Mouse (Mus musculus) urinary bladder, postnatal 4 days (tissue): ENCODE measurements around the gene Lancl1.

Experiments used
- DNase-seq, 2 experiments: peaks; one replicate each; pipeline ENCODE4 v3.0.0; 2021 to 2022; ENCODE audit warnings: low spot score in 2 of 2

Lancl1 gene

DNA sequence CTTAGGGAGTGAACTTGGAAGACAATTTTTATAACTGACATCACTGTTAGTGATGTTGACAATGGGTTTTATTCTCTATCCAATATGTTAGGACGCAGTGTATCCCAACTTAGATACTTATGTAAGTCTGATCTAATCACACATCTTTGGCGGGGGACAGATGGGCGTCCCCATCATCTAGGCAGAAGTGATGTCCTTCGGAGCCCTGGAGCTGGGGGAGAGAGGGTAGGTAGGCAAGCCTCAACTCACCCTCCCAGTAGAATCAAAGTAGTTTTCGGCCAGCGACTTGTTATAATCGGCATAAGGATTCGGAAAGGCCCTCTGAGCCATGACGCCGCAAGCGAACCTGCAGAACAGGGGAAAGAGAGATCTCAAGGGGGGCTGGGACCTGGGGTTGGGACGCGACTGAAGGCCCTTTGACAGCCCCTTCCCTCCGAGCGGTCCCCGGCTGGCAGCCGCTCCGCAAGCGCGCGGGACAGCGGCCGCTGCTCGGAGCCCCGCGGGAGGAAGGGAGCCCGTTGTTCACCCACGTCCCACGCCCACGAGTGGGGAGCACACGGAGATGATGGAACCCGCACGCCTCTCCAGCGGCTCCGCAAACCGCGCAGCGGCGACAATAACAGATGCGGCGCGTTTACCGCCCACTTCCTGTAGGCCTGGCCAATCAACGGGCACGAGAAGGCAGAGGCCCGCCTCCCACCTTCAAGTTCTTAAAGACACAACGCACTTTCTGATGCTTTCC lies at the start of gene Lancl1:
Gene Lancl1 (minus strand): TSS at position 627 of the 742 bp plus-strand sequence.
- peak; percentile 80 to 87 for DNase-seq

- DNase-seq: no peak
These were observed 40.5 kb upstream of the Lancl1 start for GRCm38 (mm10) chr1:67079146-67079545.

GRCm38 (mm10) chr1:67078666-67079065 lies 40.0 kb upstream of the Lancl1 start:
- DNase-seq: no peak

DNA sequence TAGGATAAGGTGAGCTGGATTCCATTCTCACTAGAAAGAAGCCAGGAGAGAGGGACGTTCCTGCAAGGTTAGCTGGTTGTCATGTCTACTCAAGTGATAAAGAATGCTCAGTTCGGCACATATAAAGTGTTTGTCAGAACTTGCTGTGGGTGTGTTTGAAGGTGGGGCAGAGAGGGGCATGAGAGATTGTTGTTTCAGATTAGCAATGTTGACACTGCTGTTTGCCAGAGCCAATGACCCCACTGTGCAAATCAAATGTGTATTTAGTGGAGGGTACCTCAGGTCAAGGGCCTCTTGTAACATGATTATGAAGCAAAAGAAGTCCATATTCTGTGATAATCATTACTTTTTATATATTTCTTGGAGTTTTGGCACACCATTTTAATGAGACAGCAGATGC lies 39.1 kb upstream of the Lancl1 start:
- DNase-seq: no peak

GRCm38 (mm10) chr1:67067561-67067960 lies 28.9 kb upstream of the Lancl1 start:
- DNase-seq: no peak

DNA sequence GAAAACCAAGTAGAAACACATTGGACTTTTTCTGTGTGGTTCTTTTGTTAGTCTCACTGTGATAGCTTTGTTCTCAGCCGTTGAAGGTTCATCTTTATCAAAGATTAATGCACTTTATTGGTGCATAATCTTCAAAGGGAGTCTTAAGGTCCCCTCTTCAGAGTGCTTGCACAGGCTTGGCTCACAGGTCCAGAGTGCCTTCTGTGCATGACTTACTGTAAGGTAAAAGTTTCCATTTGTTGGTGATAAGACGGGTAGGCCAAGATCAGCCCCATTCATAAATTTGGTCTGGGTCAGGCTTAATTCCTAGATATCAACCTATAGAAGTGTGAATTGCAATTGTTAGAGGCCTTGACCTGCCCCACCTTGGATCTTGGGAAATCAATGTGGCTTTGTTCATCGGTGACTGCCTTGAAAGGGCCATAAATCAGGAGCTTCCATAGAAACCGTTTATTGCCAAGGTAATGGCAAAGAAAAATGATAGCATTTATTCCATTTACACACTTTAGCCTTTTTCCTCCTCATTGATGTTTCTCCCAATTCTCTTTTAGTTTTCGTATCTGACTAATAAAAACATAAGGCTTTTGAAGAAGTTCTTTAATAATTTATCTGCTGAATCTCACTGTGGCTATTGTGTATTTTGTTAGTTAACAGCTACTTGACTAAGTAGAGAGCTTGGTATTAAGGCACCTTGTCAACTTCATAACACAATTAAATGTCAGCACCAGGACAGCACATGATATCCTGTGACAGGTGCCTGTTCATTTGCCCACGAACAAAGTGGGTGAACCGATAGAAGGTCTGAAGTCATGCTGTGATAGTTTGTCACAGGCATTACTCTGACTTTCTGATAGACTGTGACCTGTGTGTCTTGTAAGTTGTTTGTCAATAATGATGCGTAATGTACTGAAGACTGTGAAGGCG lies 26.9 kb upstream of the Lancl1 start:
- DNase-seq: no peak

- DNase-seq: peak in 1 of 2 experiments; percentile 71
These were observed 22.9 kb upstream of the Lancl1 start for GRCm38 (mm10) chr1:67061456-67062085.

- no peak for DNase-seq
These were observed 17.1 kb upstream of the Lancl1 start for GRCm38 (mm10) chr1:67055816-67056215.

GRCm38 (mm10) chr1:67052721-67053120 lies 14.0 kb upstream of the Lancl1 start:
- no peak for DNase-seq

- DNase-seq: no peak
These were observed 10.9 kb upstream of the Lancl1 start for GRCm38 (mm10) chr1:67049600-67049999.

DNA sequence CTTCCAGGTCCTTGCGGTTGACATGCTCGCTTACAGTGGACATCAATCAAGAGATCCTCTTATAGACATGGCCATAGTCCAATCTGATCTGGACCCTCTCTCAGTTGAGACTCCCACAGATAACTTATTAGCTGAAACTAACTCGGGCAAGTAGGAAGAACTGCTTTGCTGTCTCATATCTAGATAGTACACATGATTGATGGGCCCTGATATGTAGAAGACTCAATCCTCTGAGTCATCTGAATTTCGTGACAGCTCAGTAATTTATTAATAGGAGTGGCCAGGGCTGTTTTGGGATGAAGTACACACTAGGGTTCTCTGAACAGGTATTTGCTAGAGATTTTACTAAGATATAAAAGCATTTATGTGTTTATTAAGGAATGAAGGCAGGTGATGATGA lies 10.0 kb upstream of the Lancl1 start:
- no peak for DNase-seq

DNA sequence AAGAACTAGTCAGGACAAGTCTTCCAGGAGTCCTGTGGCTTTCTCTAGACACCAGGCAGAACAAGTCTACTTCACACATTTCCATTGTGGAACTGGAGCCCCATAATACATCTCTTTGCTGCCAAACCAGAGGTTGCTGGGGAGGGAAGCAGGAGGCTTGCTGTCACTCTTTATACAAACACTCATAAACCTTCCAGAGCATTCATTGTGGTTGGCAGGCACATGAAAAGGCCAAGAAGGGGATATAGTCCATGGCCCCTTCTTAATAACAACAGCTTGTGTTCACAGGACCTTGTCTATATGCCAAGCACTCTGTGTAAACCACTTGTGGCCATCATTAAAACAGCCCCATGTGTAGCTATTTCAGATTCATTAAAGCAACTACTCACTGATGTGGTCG lies 6.4 kb upstream of the Lancl1 start:
- no peak for DNase-seq

DNA sequence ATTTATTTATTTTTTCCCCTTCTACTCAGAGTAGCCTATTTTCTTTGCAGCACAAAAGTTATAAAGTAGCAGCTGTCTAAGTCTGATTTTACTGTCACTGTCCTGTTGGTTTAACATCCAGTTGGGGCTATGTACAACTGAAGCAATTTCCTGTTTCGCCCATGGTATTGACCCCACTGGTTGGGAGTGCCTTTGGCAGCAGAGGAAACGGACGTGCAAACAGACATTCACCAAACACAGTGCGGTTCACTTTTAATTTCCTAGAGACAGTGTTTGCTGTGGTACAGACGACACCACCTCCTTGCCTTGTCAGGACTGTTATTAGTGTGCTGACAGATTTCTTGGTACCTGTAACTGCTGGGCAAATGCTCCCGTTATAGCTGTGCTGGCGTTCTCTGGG lies 3.9 kb upstream of the Lancl1 start:
- no peak for DNase-seq

- no peak for DNase-seq
These were observed 411 bp upstream of the Lancl1 start for GRCm38 (mm10) chr1:67039083-67039482.

DNA sequence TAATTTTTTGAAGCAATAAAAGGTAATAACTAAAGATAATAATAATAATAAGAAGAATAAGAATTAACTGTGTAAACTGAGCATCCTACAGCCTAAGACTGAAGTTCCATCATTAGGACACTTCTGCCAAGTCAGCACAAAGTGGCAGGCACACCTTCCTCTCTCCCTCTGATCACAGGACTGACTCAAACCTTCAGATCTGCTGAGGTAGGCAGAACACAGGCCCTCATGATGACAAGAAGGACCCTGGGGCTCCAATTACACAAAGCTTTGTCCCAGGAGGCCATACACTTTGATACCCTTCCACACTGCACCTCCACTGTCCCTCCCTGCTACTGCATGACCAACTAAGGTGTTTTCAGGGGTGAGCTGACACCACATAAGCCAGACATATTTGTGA lies 1.5 kb downstream of the Lancl1 start:
- no peak for DNase-seq

- no peak for DNase-seq
These were observed 5.4 kb downstream of the Lancl1 start for GRCm38 (mm10) chr1:67033278-67033677.

GRCm38 (mm10) chr1:67026927-67027511 lies 11.7 kb downstream of the Lancl1 start:
- DNase-seq: no peak

DNA sequence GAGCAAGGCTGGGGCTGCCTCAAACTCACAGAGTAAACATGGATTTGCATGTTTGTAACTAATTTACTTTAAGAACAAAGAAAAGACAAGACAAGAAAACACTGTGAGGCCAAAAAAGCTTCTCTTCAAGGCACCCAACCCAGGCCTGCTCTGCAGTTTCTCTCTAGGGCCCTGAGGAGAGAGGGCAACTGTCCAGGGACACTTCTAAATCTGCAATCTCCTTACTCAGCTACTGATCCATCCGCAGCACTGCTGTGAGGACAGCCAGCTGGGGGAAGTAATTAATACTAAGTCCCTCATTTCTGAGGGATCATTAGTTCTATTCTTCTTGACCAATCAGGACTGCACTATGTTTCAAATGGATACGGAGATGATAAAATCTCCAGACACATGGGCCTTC lies 12.5 kb downstream of the Lancl1 start:
- DNase-seq: no peak

GRCm38 (mm10) chr1:67022767-67023166 lies 15.9 kb downstream of the Lancl1 start:
- DNase-seq: no peak

DNA sequence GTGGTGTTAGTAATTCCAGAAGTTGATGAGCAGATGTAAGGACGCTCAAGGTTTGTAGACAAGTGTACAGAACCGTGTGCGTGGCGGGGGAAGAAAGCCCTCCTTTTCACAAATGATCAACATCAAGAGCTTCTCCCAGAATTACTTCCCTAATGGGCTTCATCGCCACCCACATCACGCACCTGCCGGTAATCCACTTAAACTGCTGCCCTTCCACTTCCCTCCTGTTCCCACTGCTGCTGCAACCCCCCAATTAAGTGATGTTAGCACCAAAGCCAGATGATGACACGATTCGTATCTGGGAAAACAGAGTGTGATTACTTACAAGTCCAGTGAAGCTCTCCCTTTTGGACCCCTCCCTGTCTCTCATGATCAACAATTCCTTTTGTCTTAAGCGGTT lies 16.6 kb downstream of the Lancl1 start:
- no peak for DNase-seq

- no peak for DNase-seq
These were observed 18.0 kb downstream of the Lancl1 start for GRCm38 (mm10) chr1:67020637-67021161.
